ENCODE assay signal across 20 mouse cellular contexts in genomic region chrX:12958873-12959272, GRCm38 (mm10).
DNase-seq lines count a peak whose midpoint lies in the region; ATAC-seq and TF ChIP-seq lines count a peak whose summit lies in the region.
"Had no signal": no experiment of that assay in that cellular context is flagged by ENCODE, and none has a peak within 500 bp of the region (broad histone marks: within the 10 kb centered on the region; RNA-seq: fewer than 3 reads in every experiment).

No protein-coding gene starts in this region.

- H3K4me1 ChIP-seq in liver, embryonic 11.5 days (replicated peaks; ENCODE audit: control insufficient read depth, insufficient read depth, low read length), result no peaks in the 10 kb centered on the region
- no peaks in the 10 kb centered on the region for H3K4me1 ChIP-seq in liver, postnatal 0 days (ENCODE audit: insufficient read depth)
- H3K4me1 ChIP-seq in bone marrow macrophage, adult 2 months (ENCODE audit: control insufficient read depth, insufficient read depth, low read length), result peaks cover 18% of the 10 kb centered on the region
- H3K4me1 ChIP-seq: embryonic facial prominence, embryonic 10.5 days; forebrain, embryonic 10.5 days; heart, embryonic 13.5 days; hindbrain, embryonic 12.5 days had no signal

- H3K4me2 ChIP-seq in liver, embryonic 11.5 days, result no peak overlapping the region
- no peak overlapping the region for H3K4me2 ChIP-seq in liver, postnatal 0 days (ENCODE audit: low read depth, low read length)
- H3K4me2 ChIP-seq: heart, embryonic 13.5 days; hindbrain, embryonic 12.5 days had no signal

- no peak for TF ChIP-seq EP300 in liver, postnatal 0 days (IDR thresholded peaks at IDR 0.05; ENCODE audit: low read depth)

- no peak overlapping the region for H3K9ac ChIP-seq in liver, embryonic 11.5 days (ENCODE audit: low read depth, low read length)
- H3K9ac ChIP-seq in liver, postnatal 0 days (replicated peaks), result no peak overlapping the region
- H3K9ac ChIP-seq: heart, embryonic 13.5 days; hindbrain, embryonic 12.5 days had no signal

- intact Hi-C loops in heart, postnatal 36 days (cut with DNase I), result no loop called here

- no peak for DNase-seq in liver, embryonic 11.5 days (ENCODE audit: low spot score)
- no peak for DNase-seq in liver, postnatal 0 days
- DNase-seq in ovary, postnatal 36 days (ENCODE audit: low spot score), result no peak
- no peak for DNase-seq in heart, postnatal 36 days
- no peak for DNase-seq in adrenal gland, postnatal 36 days
- DNase-seq: adrenal gland, postnatal 14 days; cerebellum, adult 2 months; cerebellum, postnatal 10 days; gastrocnemius, adult 2 months; gastrocnemius, postnatal 25 days; heart, postnatal 4 days had no signal

- WGBS in liver, embryonic 11.5 days, result 28% methylated on average over 2 of the region's 2 CpGs
- 56% methylated on average over 2 of the region's 2 CpGs for WGBS in liver, postnatal 0 days (ENCODE audit: insufficient replicate concordance)

- TF ChIP-seq CTCF in liver, postnatal 0 days (IDR thresholded peaks at IDR 0.05; ENCODE audit: low read depth), result no peak
- TF ChIP-seq CTCF in bone marrow macrophage, adult 2 months (IDR thresholded peaks at IDR 0.05; ENCODE audit: low read depth, low read length), result no peak

- no peak overlapping the region for H3K27ac ChIP-seq in liver, embryonic 11.5 days (ENCODE audit: low read depth, low read length)
- H3K27ac ChIP-seq in liver, postnatal 0 days (ENCODE audit: low read depth), result no peak overlapping the region
- H3K27ac ChIP-seq in bone marrow macrophage, adult 2 months (ENCODE audit: insufficient read depth, low read depth, low read length), result peak overlapping the region; percentile 33; the same call in 1 of the 2 replicates
- H3K27ac ChIP-seq: embryonic facial prominence, embryonic 10.5 days; forebrain, embryonic 10.5 days; gastrocnemius, adult 2 months; heart, embryonic 13.5 days; hindbrain, embryonic 12.5 days had no signal

- H3K9me3 ChIP-seq in liver, embryonic 11.5 days (ENCODE audit: control insufficient read depth, low read length), result no peaks in the 10 kb centered on the region
- H3K9me3 ChIP-seq in liver, postnatal 0 days (ENCODE audit: low read length), result no peaks in the 10 kb centered on the region
- H3K9me3 ChIP-seq: embryonic facial prominence, embryonic 10.5 days; forebrain, embryonic 10.5 days; heart, embryonic 13.5 days; hindbrain, embryonic 12.5 days had no signal

- H3K4me3 ChIP-seq in liver, embryonic 11.5 days (ENCODE audit: low read depth, low read length), result no peak overlapping the region
- H3K4me3 ChIP-seq in liver, postnatal 0 days (ENCODE audit: low read depth, low read length), result no peak overlapping the region
- H3K4me3 ChIP-seq in bone marrow macrophage, adult 2 months (ENCODE audit: insufficient read depth, low read length), result no peak overlapping the region
- H3K4me3 ChIP-seq: embryonic facial prominence, embryonic 10.5 days; erythroblast, embryonic 14.5 days; forebrain, embryonic 10.5 days; gastrocnemius, adult 2 months; heart, embryonic 13.5 days; hindbrain, embryonic 12.5 days had no signal

- H3K27me3 ChIP-seq in liver, embryonic 11.5 days (replicated peaks; ENCODE audit: control insufficient read depth, insufficient read depth, low read length), result no peaks in the 10 kb centered on the region
- no peaks in the 10 kb centered on the region for H3K27me3 ChIP-seq in liver, postnatal 0 days (ENCODE audit: insufficient read depth, low read length)
- H3K27me3 ChIP-seq: heart, embryonic 13.5 days; hindbrain, embryonic 12.5 days had no signal

- no peak for TF ChIP-seq POLR2A in bone marrow macrophage, adult 2 months (IDR thresholded peaks at IDR 0.05; ENCODE audit: borderline replicate concordance, low read depth, low read length)

- 0 out of 2 replicates have a peak, but pooled peaks have one; percentile 51 for ATAC-seq in liver, embryonic 11.5 days (replicated peaks; ENCODE audit: low FRiP score)
- ATAC-seq in liver, postnatal 0 days, result no peak
- ATAC-seq in megakaryocyte-erythroid progenitor cell, adult 5-6 weeks (replicated peaks; ENCODE audit: low FRiP score, low TSS enrichment, poor library complexity, severe bottlenecking), result peak; percentile 71
- ATAC-seq: forebrain, embryonic 14.5 days; hindbrain, embryonic 16.5 days had no signal

- no peaks in the 10 kb centered on the region for H3K36me3 ChIP-seq in liver, embryonic 11.5 days (ENCODE audit: control insufficient read depth, insufficient read depth, low read length)
- no peaks in the 10 kb centered on the region for H3K36me3 ChIP-seq in liver, postnatal 0 days (replicated peaks; ENCODE audit: insufficient read depth, low read length)
- H3K36me3 ChIP-seq: embryonic facial prominence, embryonic 10.5 days; forebrain, embryonic 10.5 days; heart, embryonic 13.5 days; hindbrain, embryonic 12.5 days had no signal
